Mouse (Mus musculus) T-helper 2 cell (primary cell): ENCODE measurements around the gene Spib.

Source experiments
- in situ Hi-C: fragments of 300-600 bp; cut with MboI, MseI; formaldehyde crosslinking; loops from one replicate; pipeline ENCODE4 v1.15.1; 2025; ENCODE audit warnings: high pct_unique_total_duplicates

Gene Spib

GRCm38 (mm10) chr7:44491391-44491790 is 40.5 kb downstream of the Spib start:
- in situ Hi-C loops, result loop anchor here (10.0 kb wide), 1 partner anchor 817 kb away; the partner anchor contains the start of gene Ctu1

GRCm38 (mm10) chr7:44490281-44490680 is 41.6 kb downstream of the Spib start:
- in situ Hi-C loops, result loop anchor here (10.0 kb wide), 1 partner anchor 815 kb away; the partner anchor contains the start of gene Ctu1

- in situ Hi-C loops, result no loop called here
These were observed 43.3 kb downstream of the Spib start for GRCm38 (mm10) chr7:44488545-44488944.

GRCm38 (mm10) chr7:44487936-44488335 is 43.9 kb downstream of the Spib start:
- in situ Hi-C loops, result no loop called here

GRCm38 (mm10) chr7:44486927-44487575 is 44.8 kb downstream of the Spib start:
- in situ Hi-C loops, result no loop called here

GRCm38 (mm10) chr7:44485572-44486195 is 46.2 kb downstream of the Spib start:
- in situ Hi-C loops, result no loop called here

GRCm38 (mm10) chr7:44484841-44485571 is 46.9 kb downstream of the Spib start:
- in situ Hi-C loops, result no loop called here

- in situ Hi-C loops, result no loop called here
These were observed 47.8 kb downstream of the Spib start for GRCm38 (mm10) chr7:44484109-44484508.

GRCm38 (mm10) chr7:44482836-44483435 is 48.9 kb downstream of the Spib start:
- in situ Hi-C loops, result no loop called here
